Mouse (Mus musculus): ENCODE measurements around the gene Csnk1d. TPM values are rescaled to one million over a fixed set of nuclear protein-coding genes. Genes with fewer than 3 reads are reported as not detected.

The Csnk1d gene
- 10 to 100 TPM; 50.2 to 56.9 TPM for total RNA-seq (2021)
- long read RNA-seq, experiment 1, transcript Csnk1d-202 (10 exons, 3,500 nt), result minor isoform, 26 of 84 reads
- long read RNA-seq, experiment 1, transcript Csnk1d-201 (9 exons, 3,675 nt), result major isoform, 35 of 84 reads
- long read RNA-seq, experiment 1, partial matches to known transcripts, result 19 of 84 reads
- long read RNA-seq, experiment 1, other reads (novel, unspliced or antisense), result 3 of 84 reads
- long read RNA-seq, experiment 2, transcript Csnk1d-201 (9 exons, 3,675 nt), result major isoform, 44 of 99 reads
- long read RNA-seq, experiment 2, transcript Csnk1d-202 (10 exons, 3,500 nt), result minor isoform, 35 of 99 reads
- long read RNA-seq, experiment 2, partial matches to known transcripts, result 4 of 99 reads
- long read RNA-seq, experiment 2, other reads (novel, unspliced or antisense), result 16 of 99 reads

DNA sequence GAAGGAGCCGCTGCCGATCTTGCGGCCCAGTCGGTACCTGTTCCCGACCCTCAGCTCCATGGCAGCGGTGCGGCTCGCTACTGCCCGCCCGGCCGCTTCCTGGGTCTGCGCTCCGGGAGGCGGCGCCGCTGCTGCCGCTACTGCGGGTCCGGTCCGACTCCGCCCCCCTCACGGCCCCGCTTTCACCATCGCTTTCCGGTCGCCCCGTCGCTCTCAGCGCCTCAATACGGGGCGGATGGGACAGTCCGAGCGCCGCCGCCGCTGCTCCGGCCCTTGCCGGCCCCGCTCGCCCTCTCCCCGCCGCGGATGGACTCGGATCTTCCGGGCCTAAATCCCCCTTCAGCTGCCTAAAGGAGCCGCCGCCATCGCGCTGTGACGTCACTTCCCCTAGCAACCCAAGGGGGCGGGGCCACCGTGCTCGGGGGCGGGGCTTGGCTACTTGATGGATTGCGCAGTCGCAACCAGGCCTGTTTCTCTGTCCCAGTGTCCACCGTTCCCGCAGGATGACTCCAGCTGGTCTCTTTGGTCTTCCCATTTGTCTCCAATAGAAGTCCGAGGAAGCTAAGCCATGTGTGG is at the start of gene Csnk1d:
Csnk1d (minus strand) TSS at position 380 of the 576 bp plus-strand sequence.
- intact Hi-C loops (cut with DNase I; ENCODE audit: low total_unique reads), result no loop called here
- peak; percentile 98 for DNase-seq

GRCm38 (mm10) chr11:121039302-121039701 is 48.2 kb upstream of the Csnk1d start, which contains the start of gene Cd7:
Gene Cd7 (minus strand): TSS chr11:121039418.
- intact Hi-C loops (cut with DNase I; ENCODE audit: low total_unique reads), result no loop called here

DNA sequence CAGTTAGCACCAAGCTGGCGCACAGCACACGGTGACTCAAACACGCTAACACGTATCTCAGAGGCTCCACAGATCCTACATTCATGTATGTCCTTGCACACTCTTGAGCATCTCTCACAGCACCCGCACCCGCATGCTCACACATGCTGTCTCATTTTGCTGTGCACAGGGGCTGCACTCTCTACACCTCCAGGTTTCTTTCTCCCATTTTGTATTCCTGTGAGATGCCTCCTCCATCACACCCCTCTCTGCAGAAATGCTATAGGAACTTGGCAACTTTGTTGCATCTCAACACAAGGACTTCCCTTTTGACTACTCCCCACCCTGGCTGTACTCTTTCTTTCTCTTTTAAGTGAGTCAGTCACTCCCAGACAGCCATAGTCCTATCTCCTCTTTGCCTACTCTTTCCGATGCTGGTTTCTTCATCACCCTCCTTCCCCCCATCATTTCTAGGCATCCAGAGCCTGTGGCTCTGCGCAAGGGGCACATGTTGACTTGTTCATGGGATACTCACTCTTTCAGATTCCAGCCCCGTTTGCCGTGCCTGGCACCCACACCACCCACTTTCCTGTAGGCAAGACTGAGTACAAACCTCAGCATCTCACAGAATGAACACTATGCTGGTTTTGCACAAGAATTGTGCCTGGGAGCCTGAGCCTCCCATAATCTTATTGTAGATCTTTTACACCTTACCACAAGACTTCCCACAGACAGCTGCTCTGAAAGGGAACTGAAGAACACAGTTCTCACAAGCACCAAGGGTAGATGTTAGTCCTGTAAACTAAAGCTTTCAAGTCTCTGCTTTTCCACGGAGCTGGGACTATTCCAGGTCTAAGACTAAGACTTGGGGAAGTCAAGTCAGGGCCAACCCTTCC is 47.5 kb upstream of the Csnk1d start:
- intact Hi-C loops (cut with DNase I; ENCODE audit: low total_unique reads), result no loop called here
- no peak for DNase-seq

More at GRCm38 (mm10) chr11:121039302-121039701, 48.2 kb upstream of the Csnk1d start, which contains the start of gene Cd7:
- DNase-seq, result no peak

DNA sequence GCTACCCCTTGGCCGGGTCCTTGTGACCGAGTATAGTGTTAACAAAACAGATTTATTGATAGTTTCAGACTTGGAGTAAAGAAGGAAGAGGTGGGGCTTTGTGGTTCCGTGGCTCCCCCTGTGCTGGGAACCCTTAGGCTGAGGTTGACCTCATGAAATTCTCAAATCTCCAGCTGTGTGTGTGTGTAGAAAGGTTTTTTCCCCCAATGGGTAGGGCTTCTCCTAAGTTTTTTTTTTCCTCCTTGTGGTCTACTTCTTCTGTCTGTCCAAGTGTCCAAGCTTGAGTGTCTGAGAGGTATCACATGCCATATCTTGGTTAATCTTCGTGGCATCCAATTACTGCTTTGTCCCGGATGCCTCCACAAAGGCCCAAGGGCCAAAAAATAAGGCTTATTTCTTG is 42.0 kb upstream of the Csnk1d start:
- no peak for DNase-seq
- intact Hi-C loops (cut with DNase I; ENCODE audit: low total_unique reads), result no loop called here

- no peak for DNase-seq
- intact Hi-C loops (cut with DNase I; ENCODE audit: low total_unique reads), result no loop called here
Observed at GRCm38 (mm10) chr11:121027259-121027658, 36.1 kb upstream of the Csnk1d start.

- intact Hi-C loops (cut with DNase I; ENCODE audit: low total_unique reads), result no loop called here
- no peak for DNase-seq
Observed at GRCm38 (mm10) chr11:121024163-121024562, 33.0 kb upstream of the Csnk1d start.

DNA sequence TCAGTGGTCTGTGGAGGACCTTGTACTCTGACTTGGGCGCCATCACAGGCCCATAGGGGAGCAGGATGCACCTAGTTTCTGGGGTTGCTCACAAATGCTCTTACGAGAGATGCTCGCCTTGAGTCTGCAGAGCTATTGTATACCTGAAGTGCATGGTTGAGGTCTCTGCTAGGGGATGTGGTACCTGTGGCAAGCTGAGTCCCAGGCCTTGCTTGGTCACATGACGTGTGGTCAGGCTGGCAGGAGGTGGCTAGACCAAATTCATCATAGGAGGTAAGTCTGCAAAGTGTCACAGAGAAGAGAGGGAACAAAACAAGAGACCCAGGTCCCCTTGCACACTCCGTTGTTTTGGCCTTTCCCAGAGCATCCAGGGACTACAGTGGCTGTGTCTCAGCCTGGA is 28.4 kb upstream of the Csnk1d start:
- intact Hi-C loops (cut with DNase I; ENCODE audit: low total_unique reads), result no loop called here
- no peak for DNase-seq

DNA sequence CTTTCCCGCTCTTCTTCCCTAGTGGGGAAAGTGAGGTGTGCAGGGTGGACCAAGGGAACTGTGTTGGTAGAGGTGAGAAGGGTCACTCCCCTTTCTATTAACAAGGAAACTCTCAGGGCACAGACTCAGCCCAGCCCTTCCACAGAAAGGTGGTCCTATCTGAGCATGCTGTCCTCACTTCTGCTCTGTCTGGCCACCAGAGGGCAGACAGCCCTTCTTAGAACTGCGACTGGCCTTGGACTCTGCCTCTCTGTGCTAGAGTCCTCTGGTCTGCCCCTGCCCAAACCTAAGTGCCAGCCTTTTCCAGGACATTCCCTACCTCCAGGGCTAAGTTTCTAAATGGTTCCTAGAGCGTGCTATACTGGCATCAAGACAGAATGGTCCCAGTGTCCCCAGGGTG is 26.6 kb upstream of the Csnk1d start:
- intact Hi-C loops (cut with DNase I; ENCODE audit: low total_unique reads), result no loop called here
- peak; percentile 67 for DNase-seq

GRCm38 (mm10) chr11:121015472-121015871 is 24.3 kb upstream of the Csnk1d start:
- intact Hi-C loops (cut with DNase I; ENCODE audit: low total_unique reads), result no loop called here
- DNase-seq, result no peak

GRCm38 (mm10) chr11:121014896-121015300 is 23.8 kb upstream of the Csnk1d start:
- no peak for DNase-seq
- intact Hi-C loops (cut with DNase I; ENCODE audit: low total_unique reads), result no loop called here

GRCm38 (mm10) chr11:121013656-121014055 is 22.5 kb upstream of the Csnk1d start:
- DNase-seq, result no peak
- intact Hi-C loops (cut with DNase I; ENCODE audit: low total_unique reads), result no loop called here

- intact Hi-C loops (cut with DNase I; ENCODE audit: low total_unique reads), result no loop called here
- DNase-seq, result no peak
Observed at GRCm38 (mm10) chr11:121010044-121010755, 19.1 kb upstream of the Csnk1d start.

- intact Hi-C loops (cut with DNase I; ENCODE audit: low total_unique reads), result no loop called here
- no peak for DNase-seq
Observed at GRCm38 (mm10) chr11:121006184-121006583, 15.1 kb upstream of the Csnk1d start.

- DNase-seq, result no peak
- intact Hi-C loops (cut with DNase I; ENCODE audit: low total_unique reads), result no loop called here
Observed at GRCm38 (mm10) chr11:121004281-121004680, 13.2 kb upstream of the Csnk1d start.

DNA sequence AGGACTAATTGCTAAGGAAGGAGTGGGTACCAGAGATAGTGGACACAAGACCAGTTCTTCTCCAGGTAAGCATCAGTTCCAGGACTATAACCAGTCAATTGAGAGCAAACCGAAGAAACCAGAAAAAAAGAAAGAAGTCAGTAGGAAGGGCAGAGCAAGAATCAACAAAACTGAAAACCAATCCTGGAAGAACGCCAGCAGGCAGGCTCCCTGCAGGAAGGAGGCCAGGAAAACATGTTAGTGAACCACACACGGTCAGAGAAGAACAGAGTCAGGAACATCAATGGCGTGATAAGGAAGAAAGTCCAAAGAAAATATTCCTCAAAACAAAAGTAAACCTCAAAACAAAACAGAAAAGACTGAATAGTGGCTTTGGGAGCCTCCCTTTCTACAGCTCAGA is 10.8 kb upstream of the Csnk1d start:
- no peak for DNase-seq
- intact Hi-C loops (cut with DNase I; ENCODE audit: low total_unique reads), result no loop called here

DNA sequence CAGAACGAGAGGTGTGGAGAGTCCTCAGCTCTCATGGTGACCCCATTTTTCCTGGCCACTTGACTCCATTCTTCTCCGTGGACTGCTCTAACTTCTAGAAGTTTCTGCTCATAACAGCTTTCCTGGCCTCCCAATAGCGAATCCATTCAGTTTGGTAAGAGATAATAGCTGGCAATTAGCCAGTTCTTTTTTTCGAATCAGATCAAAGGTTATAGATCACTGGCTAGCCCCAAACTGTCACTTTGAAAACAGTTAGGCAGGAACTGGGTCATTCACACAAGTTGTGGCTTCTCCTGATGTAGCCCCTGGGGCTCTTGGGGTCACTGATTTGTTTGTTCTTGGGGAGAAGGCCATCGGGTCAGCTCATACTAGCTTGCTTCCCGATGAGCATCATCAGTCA is 3.6 kb upstream of the Csnk1d start:
- DNase-seq, result no peak
- intact Hi-C loops (cut with DNase I; ENCODE audit: low total_unique reads), result no loop called here

DNA sequence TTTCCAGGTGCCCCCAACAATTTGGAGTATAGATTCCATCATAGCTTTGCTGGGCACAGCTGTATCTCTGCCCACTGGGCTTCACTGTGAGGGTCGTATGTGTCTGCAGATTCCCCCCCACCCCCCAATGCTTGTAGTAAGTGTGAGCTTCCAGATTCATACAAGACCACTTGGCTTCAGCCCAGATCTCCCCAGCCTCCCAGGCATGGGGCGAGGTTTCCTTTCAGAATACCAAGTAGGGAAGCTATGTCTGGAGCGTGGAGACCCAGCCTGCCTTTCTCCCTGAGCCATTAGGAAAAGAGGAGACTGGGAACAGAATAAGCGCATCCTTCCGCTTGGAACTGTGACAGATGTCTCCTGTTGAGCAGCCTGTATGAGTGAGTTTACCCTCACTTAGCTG is 2.5 kb upstream of the Csnk1d start:
- DNase-seq, result no peak
- intact Hi-C loops (cut with DNase I; ENCODE audit: low total_unique reads), result no loop called here

DNA sequence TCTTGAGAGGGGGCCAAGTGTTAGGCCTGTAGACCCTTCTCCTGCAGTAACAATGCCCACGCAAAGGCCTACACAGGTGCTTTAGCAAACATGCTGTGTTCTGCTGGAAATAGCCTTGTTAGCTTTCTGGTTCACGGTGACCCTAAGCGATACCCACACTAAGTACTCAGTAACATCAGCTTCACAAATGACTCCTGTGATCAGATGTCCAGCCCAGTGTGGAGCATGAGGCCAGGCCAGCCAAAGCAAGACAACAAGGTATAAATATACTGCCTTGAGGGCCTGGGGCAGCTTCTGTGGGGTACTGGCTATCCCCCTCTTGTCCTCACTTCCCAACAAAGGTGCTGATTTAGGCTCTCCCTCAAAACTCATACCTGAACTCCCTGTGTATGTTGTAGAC is 1.9 kb upstream of the Csnk1d start:
- intact Hi-C loops (cut with DNase I; ENCODE audit: low total_unique reads), result no loop called here

GRCm38 (mm10) chr11:120991791-120992190 is 661 bp upstream of the Csnk1d start:
- intact Hi-C loops (cut with DNase I; ENCODE audit: low total_unique reads), result no loop called here
- no peak for DNase-seq

More for the DNA sequence above, 1.9 kb upstream of the Csnk1d start:
- DNase-seq, result no peak

All from gastrocnemius, postnatal 14 days (tissue).